Mouse (Mus musculus) B cell, adult 2 months (primary cell): ENCODE results near the gene Pgbd5.

Experiments used
- DNase-seq, 2 experiments: peaks; one replicate each; pipeline ENCODE4 v3.0.0; 2022

Pgbd5 gene

GRCm38 (mm10) chr8:124340360-124341068 lies 98.9 kb downstream of the Pgbd5 start:
- no peak for DNase-seq

- DNase-seq, result no peak
These were observed 99.7 kb downstream of the Pgbd5 start for GRCm38 (mm10) chr8:124339742-124340141.

DNA sequence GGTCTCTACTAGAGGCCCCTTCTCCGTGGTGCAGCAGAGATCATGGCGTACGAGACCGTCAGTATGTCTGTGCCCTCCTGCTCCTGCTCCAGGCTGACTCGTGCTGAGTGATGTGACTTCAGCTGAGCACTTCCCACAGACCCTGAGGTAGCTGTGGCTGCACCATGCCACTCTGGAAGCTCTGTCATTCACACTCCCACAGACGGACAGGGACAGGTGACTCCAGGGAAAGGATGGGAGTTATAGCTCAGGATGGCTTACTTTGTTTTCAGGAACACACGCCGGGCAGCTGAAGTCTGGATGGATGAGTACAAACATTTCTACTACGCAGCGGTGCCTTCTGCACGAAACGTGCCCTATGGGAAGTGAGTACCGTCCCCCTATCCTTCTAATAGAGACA lies 103.2 kb downstream of the Pgbd5 start:
- DNase-seq, result no peak

- DNase-seq, result no peak
These were observed 107.8 kb downstream of the Pgbd5 start for GRCm38 (mm10) chr8:124331706-124332105.

- DNase-seq, result no peak
These were observed 108.4 kb downstream of the Pgbd5 start for GRCm38 (mm10) chr8:124331094-124331493.

- no peak for DNase-seq
These were observed 109.0 kb downstream of the Pgbd5 start for GRCm38 (mm10) chr8:124330433-124330832.

DNA sequence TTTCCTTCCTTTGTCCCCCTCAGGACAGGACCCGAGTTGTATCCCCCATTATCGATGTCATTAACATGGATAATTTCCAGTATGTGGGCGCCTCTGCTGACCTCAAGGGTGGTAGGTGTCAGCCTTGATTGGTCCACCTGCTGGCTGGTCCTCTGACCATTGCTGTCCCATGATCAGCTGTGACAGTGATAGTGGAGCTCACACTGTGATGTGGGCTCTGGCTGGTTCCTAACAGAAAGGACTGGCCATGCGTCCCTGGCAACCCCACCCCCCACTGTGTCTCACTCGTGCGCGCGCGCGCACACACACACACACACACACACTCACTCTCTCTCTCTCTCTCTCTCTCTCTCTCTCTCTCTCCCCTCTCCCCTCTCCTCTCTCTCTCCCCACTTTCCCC lies 109.8 kb downstream of the Pgbd5 start:
- no peak for DNase-seq

DNA sequence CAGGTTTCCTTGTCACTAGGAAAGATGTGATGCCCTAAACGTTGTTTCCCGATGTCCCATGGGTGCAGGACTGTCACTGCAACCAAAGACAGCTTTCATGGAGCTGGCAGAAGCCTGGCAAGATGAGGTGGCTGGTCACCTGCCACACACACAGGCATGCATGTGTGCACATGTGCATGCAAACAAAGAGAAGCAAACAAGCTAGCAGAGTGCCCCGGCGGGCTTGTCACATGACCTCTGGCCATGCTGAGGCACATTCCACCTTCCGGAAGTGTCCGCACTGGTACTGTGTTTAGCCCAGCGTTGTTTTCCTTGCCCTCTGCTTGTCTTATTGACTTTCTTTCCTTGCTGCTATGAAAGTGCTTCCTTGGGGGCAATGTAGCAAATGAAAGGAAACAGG lies 111.2 kb downstream of the Pgbd5 start:
- no peak for DNase-seq

- DNase-seq, result no peak
These were observed 116.1 kb downstream of the Pgbd5 start for GRCm38 (mm10) chr8:124323356-124323755.

DNA sequence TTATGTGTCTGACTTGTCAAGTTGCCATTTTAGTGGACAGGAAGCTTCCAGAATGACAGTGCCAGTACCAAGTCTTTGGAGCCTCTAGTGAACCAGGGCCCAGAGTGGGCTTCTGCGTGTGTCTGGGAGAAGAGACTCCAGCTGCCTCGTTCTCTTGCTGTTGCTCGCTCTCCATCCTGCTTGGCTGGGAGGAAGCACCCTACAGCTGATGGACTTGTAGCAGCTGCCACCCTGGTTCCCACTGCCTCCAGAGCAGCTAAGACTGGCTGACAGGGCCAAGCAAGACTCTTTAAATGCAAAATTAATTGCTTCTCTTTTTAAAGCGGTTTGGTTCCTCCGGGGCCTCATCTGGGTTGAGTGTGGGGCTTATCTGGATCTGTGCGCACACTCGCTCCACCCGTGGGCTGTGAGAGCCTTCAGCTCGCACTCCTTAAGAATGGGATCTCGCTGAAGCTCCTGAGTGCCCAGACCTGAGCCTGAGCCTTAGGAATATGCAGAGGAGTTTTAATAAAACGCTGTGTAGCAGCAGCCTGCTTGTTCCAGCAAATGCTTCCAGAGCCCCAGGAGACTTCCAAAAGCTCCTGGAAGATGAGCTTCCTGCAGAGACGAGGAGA lies 118.1 kb downstream of the Pgbd5 start:
- no peak for DNase-seq

DNA sequence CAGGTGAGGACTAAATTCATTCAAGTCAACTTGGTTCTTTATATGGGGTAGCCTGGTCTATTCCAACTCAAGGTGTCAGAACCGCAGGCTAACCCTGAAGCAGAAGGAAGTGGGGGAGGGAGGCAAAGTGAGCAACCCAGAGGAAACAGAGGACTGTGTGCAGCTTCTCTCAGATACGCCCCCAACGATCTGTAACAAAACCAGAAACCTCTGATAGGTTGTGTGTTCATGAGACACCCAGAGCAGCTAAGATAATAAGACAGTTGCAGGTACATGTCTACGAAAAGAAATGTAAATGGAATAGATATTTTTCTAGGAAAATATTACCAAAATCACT lies 120.2 kb downstream of the Pgbd5 start:
- DNase-seq, result no peak
